Mouse (Mus musculus) cortical plate, adult 2 months (tissue): Measurements from ENCODE around the gene Inpp5b.

Experiments
- CTCF ChIP-seq: fragments of 200-500 bp; IDR thresholded peaks from 2 replicates; pipeline ENCODE4 v1.5.1; 2011; ENCODE audit warnings: mild to moderate bottlenecking, control low read depth, low read length; ENCODE audit not compliant: insufficient read depth; ENCODE audit errors: extremely low read depth
- POLR2A ChIP-seq: fragments of 200-500 bp; IDR thresholded peaks from 2 replicates; pipeline ENCODE4 v1.6.1; 2011; ENCODE audit warnings: mild to moderate bottlenecking, low read length, control low read depth; ENCODE audit not compliant: insufficient read depth; ENCODE audit errors: extremely low read depth

DNA sequence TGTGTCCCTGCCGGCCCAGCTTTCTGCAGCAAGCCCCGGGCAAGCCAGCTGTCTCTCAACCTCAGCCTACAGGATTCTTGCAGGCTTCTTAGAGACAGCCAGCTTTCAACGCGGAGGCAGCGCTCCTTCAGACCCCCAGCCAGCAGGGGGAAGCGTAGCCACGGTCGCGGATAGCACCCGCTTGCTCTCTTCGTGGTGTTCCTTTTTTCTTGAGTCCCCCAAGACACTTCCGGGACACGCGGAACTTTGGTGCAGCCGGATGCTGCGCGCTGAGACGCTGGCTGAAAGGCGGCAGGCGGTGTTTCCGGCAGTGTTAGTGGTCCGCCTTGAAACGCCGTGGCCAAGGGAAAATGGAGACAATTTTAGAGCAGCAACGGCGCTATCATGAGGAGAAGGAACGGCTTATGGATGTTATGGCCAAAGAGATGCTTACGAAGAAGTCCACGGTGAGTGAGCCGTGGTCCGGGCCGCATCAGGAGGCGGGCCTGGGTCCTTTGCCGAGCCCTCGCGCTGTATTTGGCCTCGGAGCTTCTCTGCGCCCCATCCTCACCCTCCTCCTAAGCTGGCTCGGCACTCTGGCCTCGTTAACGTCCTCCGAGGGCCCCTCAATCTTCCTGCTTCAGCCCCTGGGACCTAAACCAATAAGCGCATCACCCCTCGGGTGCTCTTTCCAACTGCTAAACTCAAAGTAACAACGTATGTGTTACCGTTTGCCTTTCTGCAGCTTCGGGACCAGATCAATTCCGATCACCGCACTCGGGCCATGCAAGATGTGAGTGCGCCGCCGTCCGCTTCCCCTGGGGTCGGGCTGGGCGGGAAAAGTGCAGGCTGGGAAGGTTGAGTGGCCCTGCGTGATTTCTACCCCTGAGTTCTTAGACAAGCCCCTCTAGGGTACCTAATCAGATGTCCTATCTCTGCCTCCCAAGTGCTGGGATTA is 26.8 kb upstream of the Inpp5b start, which contains the start of gene Sf3a3:
- peak; percentile 68 for TF ChIP-seq CTCF
- no peak; the same call in 1 of the 2 replicates for TF ChIP-seq POLR2A
